Mouse (Mus musculus): ENCODE results near the gene Copb1. TPM values are rescaled to one million over a fixed set of nuclear protein-coding genes. Genes with fewer than 3 reads are reported as not detected.

Gene Copb1
- polyA plus RNA-seq (2011; ENCODE audit: insufficient read depth, insufficient read length, low read depth, missing spikeins), result 112 and 121 TPM in 2 replicates

GRCm38 (mm10) chr7:114253885-114254833, at the start of gene Copb1:
Copb1 (minus strand) TSS chr7:114254711.
- Histone ChIP-seq H3K27me3 (ENCODE audit: control insufficient read depth, insufficient read depth, low read length, poor library complexity, severe bottlenecking) (no peaks in the 10 kb centered on the region), H3K9ac (ENCODE audit: low read depth, poor library complexity, severe bottlenecking) (peak within 1 kb of the TSS; percentile 88), H3K4me3 (ENCODE audit: low read depth, low read length) (peak within 1 kb of the TSS; percentile 97), H3K4me1 (ENCODE audit: control insufficient read depth, insufficient read depth, low read length) (no peaks in the 10 kb centered on the region), H3K27ac (ENCODE audit: insufficient read depth, low read length) (no peak within 1 kb of the TSS), H3K36me3 (ENCODE audit: control insufficient read depth, insufficient read depth, low read length, poor library complexity, severe bottlenecking) (peaks cover 4% of the 10 kb centered on the region), H3K9me3 (replicated peaks; ENCODE audit: control insufficient read depth, insufficient read depth, low read length, poor library complexity, severe bottlenecking) (no peaks in the 10 kb centered on the region)
- TF ChIP-seq CTCF (IDR thresholded peaks at IDR 0.05; ENCODE audit: low read depth, low read length) (no peak), EP300 (IDR thresholded peaks at IDR 0.05; ENCODE audit: insufficient read depth, low read depth, low read length) (peak; percentile 39; the same call in 1 of the 2 replicates), POLR2A (IDR thresholded peaks at IDR 0.05; ENCODE audit: insufficient read depth, low read length) (no peak)

GRCm38 (mm10) chr7:114301293-114301782, 46.8 kb upstream of the Copb1 start:
- no peaks in the 10 kb centered on the region for H3K36me3 ChIP-seq (ENCODE audit: control insufficient read depth, insufficient read depth, low read length, poor library complexity, severe bottlenecking)
- no peaks in the 10 kb centered on the region for H3K4me1 ChIP-seq (ENCODE audit: control insufficient read depth, insufficient read depth, low read length)
- no peak overlapping the region for H3K4me3 ChIP-seq (ENCODE audit: low read depth, low read length)
- TF ChIP-seq CTCF (IDR thresholded peaks at IDR 0.05; ENCODE audit: low read depth, low read length) (no peak), POLR2A (IDR thresholded peaks at IDR 0.05; ENCODE audit: insufficient read depth, low read length) (no peak)
- H3K27ac ChIP-seq (ENCODE audit: insufficient read depth, low read length), result no peak overlapping the region
- no peaks in the 10 kb centered on the region for H3K9me3 ChIP-seq (replicated peaks; ENCODE audit: control insufficient read depth, insufficient read depth, low read length, poor library complexity, severe bottlenecking)
- no peaks in the 10 kb centered on the region for H3K27me3 ChIP-seq (ENCODE audit: control insufficient read depth, insufficient read depth, low read length, poor library complexity, severe bottlenecking)
- no peak overlapping the region for H3K9ac ChIP-seq (ENCODE audit: low read depth, poor library complexity, severe bottlenecking)

GRCm38 (mm10) chr7:114300782-114301181, 46.3 kb upstream of the Copb1 start:
- H3K9ac ChIP-seq (ENCODE audit: low read depth, poor library complexity, severe bottlenecking), result no peak overlapping the region
- H3K27ac ChIP-seq (ENCODE audit: insufficient read depth, low read length), result no peak overlapping the region
- no peak for TF ChIP-seq POLR2A (IDR thresholded peaks at IDR 0.05; ENCODE audit: insufficient read depth, low read length)
- TF ChIP-seq CTCF (IDR thresholded peaks at IDR 0.05; ENCODE audit: low read depth, low read length), result no peak
- TF ChIP-seq EP300 (IDR thresholded peaks at IDR 0.05; ENCODE audit: insufficient read depth, low read depth, low read length), result no peak
- no peaks in the 10 kb centered on the region for H3K27me3 ChIP-seq (ENCODE audit: control insufficient read depth, insufficient read depth, low read length, poor library complexity, severe bottlenecking)
- no peak overlapping the region for H3K4me3 ChIP-seq (ENCODE audit: low read depth, low read length)
- no peaks in the 10 kb centered on the region for H3K4me1 ChIP-seq (ENCODE audit: control insufficient read depth, insufficient read depth, low read length)
- no peaks in the 10 kb centered on the region for H3K36me3 ChIP-seq (ENCODE audit: control insufficient read depth, insufficient read depth, low read length, poor library complexity, severe bottlenecking)
- H3K9me3 ChIP-seq (replicated peaks; ENCODE audit: control insufficient read depth, insufficient read depth, low read length, poor library complexity, severe bottlenecking), result no peaks in the 10 kb centered on the region

GRCm38 (mm10) chr7:114299247-114299646, 44.7 kb upstream of the Copb1 start:
- no peaks in the 10 kb centered on the region for H3K36me3 ChIP-seq (ENCODE audit: control insufficient read depth, insufficient read depth, low read length, poor library complexity, severe bottlenecking)
- no peak overlapping the region for H3K27ac ChIP-seq (ENCODE audit: insufficient read depth, low read length)
- H3K27me3 ChIP-seq (ENCODE audit: control insufficient read depth, insufficient read depth, low read length, poor library complexity, severe bottlenecking), result no peaks in the 10 kb centered on the region
- H3K4me3 ChIP-seq (ENCODE audit: low read depth, low read length), result no peak overlapping the region
- H3K9me3 ChIP-seq (replicated peaks; ENCODE audit: control insufficient read depth, insufficient read depth, low read length, poor library complexity, severe bottlenecking), result no peaks in the 10 kb centered on the region
- TF ChIP-seq EP300 (IDR thresholded peaks at IDR 0.05; ENCODE audit: insufficient read depth, low read depth, low read length) (no peak), CTCF (IDR thresholded peaks at IDR 0.05; ENCODE audit: low read depth, low read length) (no peak), POLR2A (IDR thresholded peaks at IDR 0.05; ENCODE audit: insufficient read depth, low read length) (no peak)
- H3K9ac ChIP-seq (ENCODE audit: low read depth, poor library complexity, severe bottlenecking), result no peak overlapping the region
- H3K4me1 ChIP-seq (ENCODE audit: control insufficient read depth, insufficient read depth, low read length), result no peaks in the 10 kb centered on the region

- no peak overlapping the region for H3K9ac ChIP-seq (ENCODE audit: low read depth, poor library complexity, severe bottlenecking)
- no peaks in the 10 kb centered on the region for H3K27me3 ChIP-seq (ENCODE audit: control insufficient read depth, insufficient read depth, low read length, poor library complexity, severe bottlenecking)
- no peak overlapping the region for H3K27ac ChIP-seq (ENCODE audit: insufficient read depth, low read length)
- TF ChIP-seq CTCF (IDR thresholded peaks at IDR 0.05; ENCODE audit: low read depth, low read length) (peak; percentile 64), EP300 (IDR thresholded peaks at IDR 0.05; ENCODE audit: insufficient read depth, low read depth, low read length) (no peak)
- peaks cover 2% of the 10 kb centered on the region for H3K4me1 ChIP-seq (ENCODE audit: control insufficient read depth, insufficient read depth, low read length)
- no peak overlapping the region for H3K4me3 ChIP-seq (ENCODE audit: low read depth, low read length)
- H3K9me3 ChIP-seq (replicated peaks; ENCODE audit: control insufficient read depth, insufficient read depth, low read length, poor library complexity, severe bottlenecking), result no peaks in the 10 kb centered on the region; the same call in 1 of the 2 replicates
- no peaks in the 10 kb centered on the region for H3K36me3 ChIP-seq (ENCODE audit: control insufficient read depth, insufficient read depth, low read length, poor library complexity, severe bottlenecking)
These were observed 40.2 kb upstream of the Copb1 start for GRCm38 (mm10) chr7:114294698-114295097.

GRCm38 (mm10) chr7:114293903-114294302, 39.4 kb upstream of the Copb1 start:
- TF ChIP-seq EP300 (IDR thresholded peaks at IDR 0.05; ENCODE audit: insufficient read depth, low read depth, low read length), result no peak
- no peak for TF ChIP-seq POLR2A (IDR thresholded peaks at IDR 0.05; ENCODE audit: insufficient read depth, low read length)
- no peak for TF ChIP-seq CTCF (IDR thresholded peaks at IDR 0.05; ENCODE audit: low read depth, low read length)
- Histone ChIP-seq H3K9me3 (replicated peaks; ENCODE audit: control insufficient read depth, insufficient read depth, low read length, poor library complexity, severe bottlenecking) (no peaks in the 10 kb centered on the region; the same call in 1 of the 2 replicates), H3K27me3 (ENCODE audit: control insufficient read depth, insufficient read depth, low read length, poor library complexity, severe bottlenecking) (no peaks in the 10 kb centered on the region), H3K4me1 (ENCODE audit: control insufficient read depth, insufficient read depth, low read length) (peaks cover 2% of the 10 kb centered on the region), H3K27ac (ENCODE audit: insufficient read depth, low read length) (no peak overlapping the region), H3K9ac (ENCODE audit: low read depth, poor library complexity, severe bottlenecking) (no peak overlapping the region), H3K36me3 (ENCODE audit: control insufficient read depth, insufficient read depth, low read length, poor library complexity, severe bottlenecking) (no peaks in the 10 kb centered on the region), H3K4me3 (ENCODE audit: low read depth, low read length) (no peak overlapping the region)

Measured in ES-Bruce4 (cell line).